Mouse (Mus musculus): ENCODE measurements at regions not wholly inside any gene's neighbourhood (a gene's known extent, or its start where the extent isn't known, plus 50 kb on each side); places are given as distances from the start of the nearest gene placed in this dataset.

DNA sequence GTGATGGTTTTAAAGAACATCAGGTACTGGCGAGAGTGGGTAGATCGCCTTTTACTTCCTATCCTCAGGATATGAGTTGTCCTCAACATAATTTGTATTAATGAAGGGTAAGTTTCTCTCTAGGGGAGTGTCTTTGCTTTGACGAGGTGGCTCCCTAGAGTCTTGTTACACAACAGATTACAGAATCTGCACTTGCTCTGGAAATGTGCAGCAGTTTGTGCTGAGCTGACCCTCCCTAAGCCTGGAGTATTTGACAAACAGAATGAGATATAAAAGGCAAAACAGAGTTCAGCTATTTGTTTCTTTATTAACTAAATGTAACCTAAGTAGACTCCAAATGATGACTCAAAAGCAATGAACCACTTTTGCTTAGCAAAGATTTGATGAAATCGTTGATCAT is 136.8 kb upstream of the Mocs2 start:
- TF ChIP-seq CTCF (IDR thresholded peaks at IDR 0.05; ENCODE audit: extremely low read depth, insufficient read depth, low read length) (no peak), POLR2A (IDR thresholded peaks at IDR 0.05; ENCODE audit: extremely low read depth, insufficient read depth, low read length) (no peak)

All from cortical plate, adult 2 months (tissue).